Mouse (Mus musculus): ENCODE measurements around the gene Agpat4. TPM values are rescaled to one million over a fixed set of nuclear protein-coding genes. Genes with fewer than 3 reads are reported as not detected.

The Agpat4 gene
- polyA plus RNA-seq, 1 experiment from 2014 or later, result 17.5 TPM

GRCm38 (mm10) chr17:12240701-12241100 lies 122.2 kb downstream of the Agpat4 start:
- Histone ChIP-seq H3K9ac (replicated peaks; ENCODE audit: low read length) (no peak overlapping the region), H3K4me1 (ENCODE audit: control insufficient read depth, insufficient read depth, low read length) (no peaks in the 10 kb centered on the region), H3K27me3 (ENCODE audit: control insufficient read depth, insufficient read depth, low read length) (no peaks in the 10 kb centered on the region), H3K36me3 (replicated peaks; ENCODE audit: control insufficient read depth, insufficient read depth, low read depth, low read length) (no peaks in the 10 kb centered on the region), H3K27ac (replicated peaks; ENCODE audit: low read depth, low read length) (no peak overlapping the region), H3K4me3 (ENCODE audit: low read depth, low read length) (no peak overlapping the region), H3K4me2 (ENCODE audit: low read depth, low read length) (no peak overlapping the region), H3K9me3 (replicated peaks; ENCODE audit: control insufficient read depth, low read length) (no peaks in the 10 kb centered on the region)
- 74% methylated on average over 3 of the region's 3 CpGs for WGBS
- no peak for DNase-seq (ENCODE audit: low spot score)
- no peak for ATAC-seq (replicated peaks; ENCODE audit: insufficient number of reproducible peaks, low FRiP score, low TSS enrichment, low read depth)

GRCm38 (mm10) chr17:12249783-12250504 lies 131.4 kb downstream of the Agpat4 start:
- no peak overlapping the region for H3K4me2 ChIP-seq (ENCODE audit: low read depth, low read length)
- no peak overlapping the region for H3K27ac ChIP-seq (replicated peaks; ENCODE audit: low read depth, low read length)
- H3K36me3 ChIP-seq (replicated peaks; ENCODE audit: control insufficient read depth, insufficient read depth, low read depth, low read length), result peaks cover 9% of the 10 kb centered on the region
- DNase-seq (ENCODE audit: low spot score) (no peak), ATAC-seq (replicated peaks; ENCODE audit: insufficient number of reproducible peaks, low FRiP score, low TSS enrichment, low read depth) (no peak)
- no peak overlapping the region for H3K9ac ChIP-seq (replicated peaks; ENCODE audit: low read length)
- H3K4me3 ChIP-seq (ENCODE audit: low read depth, low read length), result no peak overlapping the region
- no peaks in the 10 kb centered on the region for H3K27me3 ChIP-seq (ENCODE audit: control insufficient read depth, insufficient read depth, low read length)
- H3K9me3 ChIP-seq (replicated peaks; ENCODE audit: control insufficient read depth, low read length), result no peaks in the 10 kb centered on the region
- 96% methylated on average over 19 of the region's 19 CpGs for WGBS
- H3K4me1 ChIP-seq (ENCODE audit: control insufficient read depth, insufficient read depth, low read length), result no peaks in the 10 kb centered on the region

GRCm38 (mm10) chr17:12250581-12250980 lies 132.1 kb downstream of the Agpat4 start:
- Histone ChIP-seq H3K27me3 (ENCODE audit: control insufficient read depth, insufficient read depth, low read length) (no peaks in the 10 kb centered on the region), H3K4me3 (ENCODE audit: low read depth, low read length) (no peak overlapping the region), H3K36me3 (replicated peaks; ENCODE audit: control insufficient read depth, insufficient read depth, low read depth, low read length) (peaks cover 9% of the 10 kb centered on the region), H3K9me3 (replicated peaks; ENCODE audit: control insufficient read depth, low read length) (no peaks in the 10 kb centered on the region), H3K4me2 (ENCODE audit: low read depth, low read length) (no peak overlapping the region), H3K27ac (replicated peaks; ENCODE audit: low read depth, low read length) (no peak overlapping the region), H3K4me1 (ENCODE audit: control insufficient read depth, insufficient read depth, low read length) (no peaks in the 10 kb centered on the region), H3K9ac (replicated peaks; ENCODE audit: low read length) (no peak overlapping the region)
- ATAC-seq (replicated peaks; ENCODE audit: insufficient number of reproducible peaks, low FRiP score, low TSS enrichment, low read depth) (no peak), DNase-seq (ENCODE audit: low spot score) (no peak)
- WGBS, result 99% methylated on average over 9 of the region's 9 CpGs

- H3K27me3 ChIP-seq (ENCODE audit: control insufficient read depth, insufficient read depth, low read length), result no peaks in the 10 kb centered on the region
- H3K4me2 ChIP-seq (ENCODE audit: low read depth, low read length), result no peak overlapping the region
- DNase-seq (ENCODE audit: low spot score) (no peak), ATAC-seq (replicated peaks; ENCODE audit: insufficient number of reproducible peaks, low FRiP score, low TSS enrichment, low read depth) (no peak)
- H3K9me3 ChIP-seq (replicated peaks; ENCODE audit: control insufficient read depth, low read length), result no peaks in the 10 kb centered on the region
- H3K9ac ChIP-seq (replicated peaks; ENCODE audit: low read length), result no peak overlapping the region
- no peak overlapping the region for H3K4me3 ChIP-seq (ENCODE audit: low read depth, low read length)
- no peak overlapping the region for H3K27ac ChIP-seq (replicated peaks; ENCODE audit: low read depth, low read length)
- 97% methylated on average over 11 of the region's 11 CpGs for WGBS
- H3K36me3 ChIP-seq (replicated peaks; ENCODE audit: control insufficient read depth, insufficient read depth, low read depth, low read length), result peaks cover 15% of the 10 kb centered on the region
- H3K4me1 ChIP-seq (ENCODE audit: control insufficient read depth, insufficient read depth, low read length), result no peaks in the 10 kb centered on the region
Measured at GRCm38 (mm10) chr17:12256142-12256541, 137.6 kb downstream of the Agpat4 start.

GRCm38 (mm10) chr17:12258517-12258916 lies 140.0 kb downstream of the Agpat4 start:
- H3K27me3 ChIP-seq (ENCODE audit: control insufficient read depth, insufficient read depth, low read length), result no peaks in the 10 kb centered on the region
- H3K36me3 ChIP-seq (replicated peaks; ENCODE audit: control insufficient read depth, insufficient read depth, low read depth, low read length), result peaks cover 5% of the 10 kb centered on the region
- DNase-seq (ENCODE audit: low spot score) (no peak), ATAC-seq (replicated peaks; ENCODE audit: insufficient number of reproducible peaks, low FRiP score, low TSS enrichment, low read depth) (no peak)
- H3K9ac ChIP-seq (replicated peaks; ENCODE audit: low read length), result no peak overlapping the region
- no peak overlapping the region for H3K4me2 ChIP-seq (ENCODE audit: low read depth, low read length)
- no peak overlapping the region for H3K27ac ChIP-seq (replicated peaks; ENCODE audit: low read depth, low read length)
- no peaks in the 10 kb centered on the region for H3K9me3 ChIP-seq (replicated peaks; ENCODE audit: control insufficient read depth, low read length)
- no peaks in the 10 kb centered on the region for H3K4me1 ChIP-seq (ENCODE audit: control insufficient read depth, insufficient read depth, low read length)
- WGBS, result 78% methylated on average over 6 of the region's 6 CpGs
- no peak overlapping the region for H3K4me3 ChIP-seq (ENCODE audit: low read depth, low read length)

- Histone ChIP-seq H3K27ac (replicated peaks; ENCODE audit: low read depth, low read length) (no peak overlapping the region), H3K36me3 (replicated peaks; ENCODE audit: control insufficient read depth, insufficient read depth, low read depth, low read length) (peaks cover 5% of the 10 kb centered on the region), H3K9me3 (replicated peaks; ENCODE audit: control insufficient read depth, low read length) (no peaks in the 10 kb centered on the region), H3K4me2 (ENCODE audit: low read depth, low read length) (no peak overlapping the region), H3K4me3 (ENCODE audit: low read depth, low read length) (no peak overlapping the region), H3K9ac (replicated peaks; ENCODE audit: low read length) (no peak overlapping the region), H3K4me1 (ENCODE audit: control insufficient read depth, insufficient read depth, low read length) (no peaks in the 10 kb centered on the region), H3K27me3 (ENCODE audit: control insufficient read depth, insufficient read depth, low read length) (no peaks in the 10 kb centered on the region)
- WGBS, result 88% methylated on average over 8 of the region's 8 CpGs
- no peak for ATAC-seq (replicated peaks; ENCODE audit: insufficient number of reproducible peaks, low FRiP score, low TSS enrichment, low read depth)
- DNase-seq (ENCODE audit: low spot score), result no peak
Measured at GRCm38 (mm10) chr17:12259957-12260356, 141.5 kb downstream of the Agpat4 start.

- Histone ChIP-seq H3K9me3 (replicated peaks; ENCODE audit: control insufficient read depth, low read length) (no peaks in the 10 kb centered on the region), H3K4me3 (ENCODE audit: low read depth, low read length) (no peak overlapping the region), H3K27me3 (ENCODE audit: control insufficient read depth, insufficient read depth, low read length) (no peaks in the 10 kb centered on the region), H3K36me3 (replicated peaks; ENCODE audit: control insufficient read depth, insufficient read depth, low read depth, low read length) (peaks cover 5% of the 10 kb centered on the region), H3K9ac (replicated peaks; ENCODE audit: low read length) (no peak overlapping the region), H3K4me2 (ENCODE audit: low read depth, low read length) (no peak overlapping the region), H3K27ac (replicated peaks; ENCODE audit: low read depth, low read length) (no peak overlapping the region), H3K4me1 (ENCODE audit: control insufficient read depth, insufficient read depth, low read length) (no peaks in the 10 kb centered on the region)
- WGBS, result 91% methylated on average over 7 of the region's 7 CpGs
- no peak for DNase-seq (ENCODE audit: low spot score)
- ATAC-seq (replicated peaks; ENCODE audit: insufficient number of reproducible peaks, low FRiP score, low TSS enrichment, low read depth), result no peak
Measured at GRCm38 (mm10) chr17:12261376-12261775, 142.9 kb downstream of the Agpat4 start.

GRCm38 (mm10) chr17:12261887-12262286 lies 143.4 kb downstream of the Agpat4 start:
- no peak overlapping the region for H3K9ac ChIP-seq (replicated peaks; ENCODE audit: low read length)
- H3K27me3 ChIP-seq (ENCODE audit: control insufficient read depth, insufficient read depth, low read length), result no peaks in the 10 kb centered on the region
- WGBS, result 69% methylated on average over 2 of the region's 2 CpGs
- H3K27ac ChIP-seq (replicated peaks; ENCODE audit: low read depth, low read length), result no peak overlapping the region
- H3K36me3 ChIP-seq (replicated peaks; ENCODE audit: control insufficient read depth, insufficient read depth, low read depth, low read length), result peaks cover 5% of the 10 kb centered on the region
- H3K4me1 ChIP-seq (ENCODE audit: control insufficient read depth, insufficient read depth, low read length), result no peaks in the 10 kb centered on the region
- DNase-seq (ENCODE audit: low spot score) (no peak), ATAC-seq (replicated peaks; ENCODE audit: insufficient number of reproducible peaks, low FRiP score, low TSS enrichment, low read depth) (no peak; the same call in 1 of the 2 replicates)
- no peak overlapping the region for H3K4me3 ChIP-seq (ENCODE audit: low read depth, low read length)
- no peak overlapping the region for H3K4me2 ChIP-seq (ENCODE audit: low read depth, low read length)
- no peaks in the 10 kb centered on the region for H3K9me3 ChIP-seq (replicated peaks; ENCODE audit: control insufficient read depth, low read length)

Data from embryonic facial prominence, embryonic 11.5 days (tissue).